Mouse (Mus musculus) cerebellum, adult 2 months (tissue): Measurements from ENCODE around the gene Prcc. TPM values are rescaled to one million over a fixed set of nuclear protein-coding genes. Genes with fewer than 3 reads are reported as not detected.
"Not testable (repeated sequence)": the region's sequence is repeated elsewhere in the genome, so short reads cannot be mapped to it uniquely, and the experiment has no call there.

Source experiments
- DNase-seq, 2 experiments: peaks; one replicate each; pipeline ENCODE4 v3.0.0; 2021
- H3K27ac ChIP-seq: fragments of 200-500 bp; 2 replicates; pipeline ENCODE4 v1.5.1; 2012; ENCODE audit warnings: low read length, control low read depth, inconsistent platforms; ENCODE audit not compliant: insufficient read depth
- H3K27me3 ChIP-seq: fragments of 200-500 bp; 2 replicates; pipeline ENCODE4 v1.6.1; 2012; ENCODE audit warnings: inconsistent platforms, mild to moderate bottlenecking, low read length, moderate library complexity; ENCODE audit not compliant: control insufficient read depth, insufficient read depth
- H3K4me1 ChIP-seq: fragments of 200-500 bp; 2 replicates; pipeline ENCODE4 v1.6.1; 2011; ENCODE audit warnings: low read length; ENCODE audit not compliant: control insufficient read depth, insufficient read depth
- H3K4me3 ChIP-seq: fragments of 200-500 bp; replicated peaks from 2 replicates; pipeline ENCODE3; 2011; ENCODE audit warnings: mild to moderate bottlenecking, low read depth, low read length, control low read depth; ENCODE audit not compliant: insufficient read depth
- CTCF ChIP-seq: fragments of 200-500 bp; IDR thresholded peaks from 2 replicates; pipeline ENCODE4 v1.5.1; 2011; ENCODE audit warnings: low read depth, mild to moderate bottlenecking, control low read depth, low read length, moderate library complexity, borderline replicate concordance; ENCODE audit not compliant: insufficient read depth
- POLR2A ChIP-seq: fragments of 200-500 bp; IDR thresholded peaks from 2 replicates; pipeline ENCODE4 v1.6.1; 2011; ENCODE audit warnings: low read length, control low read depth, borderline replicate concordance; ENCODE audit not compliant: insufficient read depth
- WGBS: fragments of 180-500 bp; shearing (Covaris S2); methylation state at CpG from one replicate; pipeline ENCODE4 v1.1.7; 2018; 5-methylcytosine and 5-hydroxymethylcytosine counted together
- polyA plus RNA-seq: library from polyadenylated mRNA; depleted of rRNA; stranded (reverse); fragments of >200 nt; gene quantifications from 2 replicates; pipeline ENCODE4 v1.2.3, GENCODE M21; 2012

Gene Prcc
- polyA plus RNA-seq, 1 experiment = 47.6 TPM

- WGBS = 82% methylated on average over 7 of the region's 7 CpGs
- no peak for TF ChIP-seq POLR2A
- H3K27ac ChIP-seq = no peak overlapping the region
- no peak overlapping the region for H3K4me3 ChIP-seq
- DNase-seq = no peak
- H3K4me1 ChIP-seq = no peaks in the 10 kb centered on the region
- no peaks in the 10 kb centered on the region; the same call in 1 of the 2 replicates for H3K27me3 ChIP-seq
These were observed 53.1 kb downstream of the Prcc start for GRCm38 (mm10) chr3:87832109-87832859.

GRCm38 (mm10) chr3:87829025-87829424, 56.4 kb downstream of the Prcc start:
- WGBS = 52% methylated on average over 10 of the region's 10 CpGs
- Histone ChIP-seq H3K4me3 (no peak overlapping the region), H3K4me1 (no peaks in the 10 kb centered on the region), H3K27ac (no peak overlapping the region), H3K27me3 (no peaks in the 10 kb centered on the region; the same call in 1 of the 2 replicates)
- DNase-seq = no peak
- TF ChIP-seq POLR2A (no peak), CTCF (no peak)

- no peak for DNase-seq
- Histone ChIP-seq H3K4me1 (no peaks in the 10 kb centered on the region), H3K27ac (no peak overlapping the region), H3K4me3 (no peak overlapping the region), H3K27me3 (no peaks in the 10 kb centered on the region; the same call in 1 of the 2 replicates)
- no peak for TF ChIP-seq CTCF
- no peak for TF ChIP-seq POLR2A
- 38% methylated on average over 4 of the region's 4 CpGs for WGBS
These were observed 57.0 kb downstream of the Prcc start for GRCm38 (mm10) chr3:87828435-87828834.

GRCm38 (mm10) chr3:87824206-87824605, 61.2 kb downstream of the Prcc start, which contains the start of gene Pear1:
Gene Pear1, minus strand, starts transcription at chr3:87824306.
- DNase-seq, H3K4me3 ChIP-seq, H3K27ac ChIP-seq, H3K4me1 ChIP-seq, H3K27me3 ChIP-seq: not testable (repeated sequence)
- 100% methylated on average over 1 of the region's 1 CpGs for WGBS

GRCm38 (mm10) chr3:87818226-87818625, 67.2 kb downstream of the Prcc start:
- H3K27me3 ChIP-seq = no peaks in the 10 kb centered on the region
- no peaks in the 10 kb centered on the region for H3K4me1 ChIP-seq
- no peak overlapping the region for H3K4me3 ChIP-seq
- DNase-seq = no peak
- no peak overlapping the region for H3K27ac ChIP-seq
- TF ChIP-seq POLR2A (no peak), CTCF (no peak)
- WGBS = 59% methylated on average over 12 of the region's 12 CpGs

- H3K4me1 ChIP-seq = no peaks in the 10 kb centered on the region
- 7% methylated on average over 12 of the region's 12 CpGs for WGBS
- TF ChIP-seq CTCF (peak; percentile 96), POLR2A (no peak)
These were observed 68.7 kb downstream of the Prcc start for GRCm38 (mm10) chr3:87816646-87817093.

GRCm38 (mm10) chr3:87816166-87816565, 69.2 kb downstream of the Prcc start:
- H3K4me1 ChIP-seq = no peaks in the 10 kb centered on the region
- H3K27ac ChIP-seq = no peak overlapping the region
- DNase-seq = no peak
- 70% methylated on average over 6 of the region's 6 CpGs for WGBS
- no peak overlapping the region for H3K4me3 ChIP-seq
- no peaks in the 10 kb centered on the region for H3K27me3 ChIP-seq
- TF ChIP-seq POLR2A = no peak
- TF ChIP-seq CTCF = no peak

More at GRCm38 (mm10) chr3:87816646-87817093, 68.7 kb downstream of the Prcc start:
- peak; percentile 66 to 73 for DNase-seq
- Histone ChIP-seq H3K27ac (no peak overlapping the region), H3K4me3 (no peak overlapping the region), H3K27me3 (no peaks in the 10 kb centered on the region)

- no peak overlapping the region for H3K4me3 ChIP-seq
- no peaks in the 10 kb centered on the region for H3K4me1 ChIP-seq
- no peak overlapping the region for H3K27ac ChIP-seq
- no peaks in the 10 kb centered on the region; the same call in 1 of the 2 replicates for H3K27me3 ChIP-seq
- WGBS = 32% methylated on average over 10 of the region's 10 CpGs
- no peak for DNase-seq
- TF ChIP-seq CTCF = no peak
- no peak for TF ChIP-seq POLR2A
These were observed 72.5 kb downstream of the Prcc start for GRCm38 (mm10) chr3:87812873-87813272.

GRCm38 (mm10) chr3:87812413-87812812, 73.0 kb downstream of the Prcc start:
- no peak for DNase-seq
- H3K27ac ChIP-seq = no peak overlapping the region
- H3K4me1 ChIP-seq = no peaks in the 10 kb centered on the region
- WGBS = 88% methylated on average over 4 of the region's 4 CpGs
- H3K4me3 ChIP-seq = no peak overlapping the region
- TF ChIP-seq CTCF = no peak
- TF ChIP-seq POLR2A = no peak
- no peaks in the 10 kb centered on the region; the same call in 1 of the 2 replicates for H3K27me3 ChIP-seq
